Mouse (Mus musculus): ENCODE data around the gene Ighmbp2.
"Not testable (repeated sequence)": the region's sequence is repeated elsewhere in the genome, so short reads cannot be mapped to it uniquely, and the experiment has no call there.

The Ighmbp2 gene

DNA sequence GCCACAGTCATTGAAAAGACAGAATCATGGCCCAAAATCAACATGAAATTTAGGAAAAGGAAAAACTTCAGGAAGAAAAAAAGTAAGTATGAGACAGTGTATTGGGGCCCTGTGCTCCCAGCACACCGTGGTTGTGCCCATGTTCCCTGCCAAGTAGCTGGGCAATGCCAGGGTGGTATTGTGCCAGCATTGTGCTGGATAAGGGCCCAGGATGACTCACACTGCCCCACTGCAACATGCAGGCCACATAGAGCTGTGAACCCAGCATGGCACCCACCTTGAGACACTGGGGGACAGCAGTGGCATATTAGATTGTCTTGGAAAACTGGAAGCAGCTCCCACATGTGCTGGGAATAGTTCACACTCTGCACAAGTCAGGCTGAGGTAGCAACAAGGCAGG is 6.2 kb upstream of the Ighmbp2 start:
- no peak for ATAC-seq (ENCODE audit: low TSS enrichment)

DNA sequence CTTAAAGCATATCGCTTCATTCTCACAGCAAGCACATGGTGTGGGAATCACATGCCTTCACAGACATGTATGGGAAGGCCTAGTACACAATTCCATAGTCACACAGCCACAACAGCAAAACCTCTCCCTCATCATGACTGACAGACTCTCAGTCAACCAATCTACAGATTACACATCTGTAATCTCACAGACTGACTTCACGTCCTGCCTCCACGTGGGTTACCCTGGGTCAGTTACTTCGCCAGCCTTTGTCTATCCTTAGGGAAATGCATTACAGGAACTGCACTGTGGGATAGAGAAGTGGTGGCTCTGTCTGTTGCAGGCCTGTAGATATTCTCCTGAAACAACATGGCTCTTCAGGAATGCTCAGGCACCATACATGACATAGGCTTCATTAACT is 931 bp downstream of the Ighmbp2 start:
- ATAC-seq (ENCODE audit: low TSS enrichment) = no peak

DNA sequence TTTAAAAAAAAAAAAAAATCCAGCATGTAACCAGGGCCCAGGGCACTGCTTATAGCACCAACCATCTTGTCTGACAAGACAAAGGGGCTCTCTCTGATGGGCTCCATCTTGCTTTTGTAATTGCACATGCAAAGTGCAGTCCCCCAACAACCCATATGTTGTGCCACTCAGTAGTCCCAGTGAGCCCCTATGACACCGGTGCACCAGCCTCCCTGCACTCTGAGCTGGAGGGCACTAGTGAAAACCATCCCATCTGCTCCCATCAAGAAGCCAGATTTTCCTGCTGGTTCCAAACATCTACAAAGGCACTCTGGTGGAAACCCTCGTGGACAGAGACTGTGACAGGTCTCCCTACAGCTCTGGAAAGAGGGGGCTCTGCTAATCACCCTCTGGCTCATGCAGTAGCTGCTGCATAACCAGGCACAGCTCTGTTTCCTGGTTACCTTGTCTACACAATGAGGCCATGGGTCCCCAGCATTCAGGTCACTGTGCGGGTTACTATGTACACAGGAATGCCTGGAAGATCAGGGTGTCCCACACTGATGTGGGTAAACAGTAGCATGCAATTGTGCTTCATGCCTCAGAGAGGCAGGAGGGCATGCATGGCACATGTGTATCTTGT is 7.0 kb downstream of the Ighmbp2 start:
- ATAC-seq (ENCODE audit: low TSS enrichment) = no peak

DNA sequence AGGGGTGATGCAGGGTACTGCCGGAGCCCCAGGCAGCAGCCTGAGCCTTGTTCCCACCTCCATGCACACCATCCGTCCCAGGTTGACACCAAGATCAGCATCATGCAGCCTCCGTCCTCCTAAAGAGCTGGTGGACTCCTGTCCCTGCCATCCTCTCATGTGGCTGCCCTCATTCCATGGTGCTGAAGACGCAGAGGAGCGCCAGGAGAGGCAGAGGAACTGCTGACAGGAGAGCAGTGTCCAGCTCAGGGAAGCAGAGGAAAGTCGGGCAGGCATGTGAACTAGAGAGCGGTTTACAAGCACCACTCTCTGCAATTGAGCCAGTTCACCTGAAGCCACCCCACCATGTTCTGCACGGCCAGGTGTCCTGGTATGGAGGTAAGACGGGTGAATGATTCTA is 9.5 kb downstream of the Ighmbp2 start:
- ATAC-seq (ENCODE audit: low TSS enrichment) = no peak

DNA sequence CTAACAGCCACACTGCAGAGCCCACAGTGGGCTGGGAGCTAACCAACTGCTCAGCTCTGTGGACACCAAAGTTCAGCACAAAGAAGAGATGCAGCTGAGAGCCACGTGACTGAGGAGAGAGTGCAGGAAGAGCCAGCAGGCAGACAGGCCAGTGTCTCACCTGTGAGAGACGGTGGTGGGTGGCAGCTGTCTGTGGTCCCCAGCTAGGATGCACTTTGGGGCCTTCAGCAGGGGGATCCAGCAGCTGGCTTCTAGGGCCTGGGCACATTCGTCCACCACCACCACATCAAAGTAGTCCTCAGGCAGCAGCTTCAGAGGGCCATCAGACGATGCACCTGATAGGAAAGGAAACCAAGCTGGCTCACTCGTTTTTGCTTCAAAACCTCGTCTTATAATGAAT is 11.5 kb downstream of the Ighmbp2 start:
- ATAC-seq (ENCODE audit: low TSS enrichment) = no peak

DNA sequence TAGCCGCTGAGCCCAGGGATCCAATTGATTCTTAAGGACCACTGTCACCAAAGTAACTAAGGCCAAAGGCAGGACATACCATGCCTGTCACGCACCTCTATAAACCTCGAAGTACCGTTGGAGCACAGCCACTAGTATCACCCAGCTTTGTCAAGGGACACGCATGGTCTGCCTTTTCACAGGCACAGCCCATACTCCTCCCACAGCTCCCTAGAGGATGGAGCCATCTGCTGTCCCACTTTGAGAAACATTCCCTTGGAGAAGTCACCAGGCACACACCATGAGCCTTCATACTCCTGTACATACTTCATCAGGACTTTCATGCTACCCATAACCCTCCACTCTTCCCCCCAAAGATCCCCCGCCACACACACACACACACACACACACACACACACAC is 13.0 kb downstream of the Ighmbp2 start:
- ATAC-seq (ENCODE audit: low TSS enrichment) = peak; percentile 85

DNA sequence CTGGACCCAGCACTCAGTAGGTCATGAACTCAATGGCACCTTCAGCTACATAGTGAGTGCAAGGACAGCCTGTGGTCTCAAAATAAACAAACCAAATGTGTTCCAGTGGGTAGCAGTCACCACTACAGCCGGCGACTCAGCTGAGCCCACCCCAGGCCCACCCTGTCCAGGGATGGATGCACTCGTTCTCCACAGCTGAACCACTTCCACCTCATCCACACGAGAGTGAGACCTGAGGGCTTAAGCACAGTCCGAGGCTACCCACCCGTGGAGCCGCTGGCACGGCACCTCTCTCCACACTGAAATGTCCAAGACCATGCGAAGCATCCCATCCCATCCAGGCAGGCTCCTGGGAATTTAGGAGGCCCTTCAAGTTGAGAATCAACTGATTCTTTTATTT is 13.5 kb downstream of the Ighmbp2 start:
- ATAC-seq (ENCODE audit: low TSS enrichment) = no peak

DNA sequence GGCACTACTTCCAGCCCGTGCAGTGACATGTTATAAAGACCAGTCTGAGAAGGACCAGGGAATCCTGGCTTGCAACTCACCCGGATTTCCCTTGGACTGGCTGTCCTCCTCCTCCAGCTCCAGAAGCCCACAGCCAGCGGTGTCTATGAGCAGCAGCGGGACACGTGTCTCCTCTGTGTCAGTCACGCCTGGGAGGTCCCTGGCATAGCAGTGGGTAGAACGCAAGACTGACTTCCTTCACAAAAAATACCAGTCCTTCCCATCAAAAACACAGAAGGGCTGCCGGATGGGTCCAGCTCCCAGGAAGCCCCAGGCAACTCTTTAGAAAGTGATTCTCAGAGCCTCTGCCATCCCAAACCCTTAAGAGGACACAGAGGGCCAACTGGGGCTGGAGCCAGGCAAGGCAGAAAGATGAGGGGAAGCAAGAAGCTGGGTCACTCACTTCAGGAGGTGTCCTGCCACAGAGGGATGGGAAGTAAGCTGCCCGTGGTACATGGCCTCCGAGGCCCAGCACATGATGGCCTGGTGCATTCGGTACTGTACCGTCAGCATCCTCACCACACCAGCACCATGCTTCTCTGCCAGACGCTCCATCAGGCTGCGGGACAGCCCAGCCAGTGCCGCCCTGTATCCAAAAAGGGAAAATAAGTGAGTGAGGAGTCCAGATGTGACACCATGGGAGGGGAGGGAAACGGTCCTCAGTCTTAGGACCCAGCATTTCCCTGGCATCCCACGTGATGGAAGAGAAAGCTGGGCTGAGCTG is 14.4 kb downstream of the Ighmbp2 start:
- no peak for ATAC-seq (ENCODE audit: low TSS enrichment)

DNA sequence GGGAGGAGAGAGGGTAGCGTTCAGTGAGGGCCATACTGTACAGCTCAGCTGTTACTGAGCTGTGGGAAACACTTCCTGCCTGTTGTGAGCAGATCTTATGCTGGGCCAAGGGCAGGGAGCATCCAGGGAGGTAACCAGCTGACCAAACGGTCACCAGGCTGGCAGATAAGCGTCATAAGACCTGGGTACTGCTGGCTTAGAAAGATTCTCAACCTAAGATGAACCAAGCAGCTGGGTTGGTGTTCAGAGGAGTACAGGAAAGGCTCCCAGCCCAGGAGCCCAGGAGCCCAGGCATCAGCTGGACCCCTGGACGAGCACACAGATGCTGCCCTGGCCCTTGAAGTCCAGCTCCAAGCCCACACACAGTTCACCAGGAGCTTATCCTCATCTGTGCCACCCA is 15.5 kb downstream of the Ighmbp2 start:
- ATAC-seq (ENCODE audit: low TSS enrichment) = no peak

DNA sequence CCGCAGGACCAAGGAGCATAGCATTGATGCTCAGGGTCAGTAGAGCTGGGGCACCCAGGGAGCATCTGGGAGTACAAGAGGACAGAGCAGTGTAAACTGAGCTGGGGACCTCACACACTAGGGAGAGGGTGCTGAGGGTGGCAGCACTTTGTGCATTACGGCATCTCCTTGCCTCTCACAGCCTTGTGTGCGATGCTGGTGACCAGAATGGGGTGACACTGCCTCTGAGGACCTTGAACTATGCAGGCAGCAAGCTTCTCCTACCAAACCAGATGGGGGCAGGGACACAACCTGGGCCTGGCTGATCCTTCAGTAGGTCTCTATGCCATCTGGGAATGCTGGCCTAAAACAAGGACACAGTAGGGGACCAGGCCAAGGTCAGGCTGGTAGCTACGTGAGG is 16.1 kb downstream of the Ighmbp2 start:
- ATAC-seq (ENCODE audit: low TSS enrichment) = no peak

DNA sequence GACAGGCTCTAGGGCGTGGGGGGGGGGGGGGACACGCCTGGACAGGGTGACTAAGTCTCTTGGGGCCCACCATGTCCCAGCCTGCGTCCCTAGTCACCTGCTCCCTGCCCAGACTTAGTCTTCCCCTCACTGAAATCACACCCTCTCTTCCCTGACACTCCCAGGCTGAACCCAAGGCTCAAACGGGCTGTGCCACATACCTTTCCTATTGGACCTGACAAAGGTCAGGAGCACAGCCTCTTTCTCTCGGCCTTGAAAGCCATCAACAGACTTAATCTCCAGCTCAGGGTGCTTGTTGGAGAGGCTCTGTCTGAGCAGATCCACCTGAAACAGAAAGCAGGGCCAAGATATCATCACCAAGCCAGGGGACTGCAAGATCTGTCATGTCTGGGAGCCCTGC is 16.7 kb downstream of the Ighmbp2 start:
- no peak for ATAC-seq (ENCODE audit: low TSS enrichment)

DNA sequence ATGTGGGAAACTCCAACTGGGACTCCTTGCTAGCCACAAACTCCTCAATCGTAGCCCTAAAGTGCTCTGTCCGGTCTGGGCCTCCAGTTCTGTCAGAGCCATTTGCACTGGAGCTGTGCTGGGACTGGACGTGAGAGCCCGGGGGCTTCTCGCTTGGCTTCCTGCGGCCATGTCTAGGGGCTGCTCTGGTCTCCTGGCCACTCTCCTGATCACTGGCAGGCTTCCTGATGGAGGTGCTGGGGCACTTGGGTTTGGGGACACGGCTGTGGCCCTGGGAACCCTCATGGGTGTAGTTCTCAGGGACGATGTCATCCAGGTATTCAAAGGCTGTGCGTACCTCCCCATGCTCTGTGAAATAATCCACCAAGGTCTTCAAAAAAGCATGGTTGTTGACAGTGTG is 17.6 kb downstream of the Ighmbp2 start:
- no peak for ATAC-seq (ENCODE audit: low TSS enrichment)

DNA sequence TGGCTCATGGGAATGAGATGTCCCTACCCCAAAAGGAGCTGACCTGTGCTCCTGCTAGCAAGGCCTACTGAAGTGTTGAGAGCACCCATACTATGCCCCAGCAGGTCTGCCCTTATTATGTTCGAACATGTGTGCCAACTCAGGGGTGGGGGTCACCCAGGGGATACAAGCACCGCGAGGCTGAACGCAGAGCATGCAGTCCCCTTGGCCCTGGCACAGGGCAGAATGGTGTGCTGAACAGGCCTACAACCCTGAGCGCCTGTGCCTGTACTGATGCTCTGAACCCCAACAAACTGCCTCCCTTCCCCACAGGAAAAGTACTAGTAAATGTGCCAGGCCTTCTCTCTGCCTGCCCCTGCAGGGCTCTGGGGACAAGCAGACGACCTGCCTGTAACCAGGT is 18.5 kb downstream of the Ighmbp2 start:
- ATAC-seq (ENCODE audit: low TSS enrichment) = no peak

DNA sequence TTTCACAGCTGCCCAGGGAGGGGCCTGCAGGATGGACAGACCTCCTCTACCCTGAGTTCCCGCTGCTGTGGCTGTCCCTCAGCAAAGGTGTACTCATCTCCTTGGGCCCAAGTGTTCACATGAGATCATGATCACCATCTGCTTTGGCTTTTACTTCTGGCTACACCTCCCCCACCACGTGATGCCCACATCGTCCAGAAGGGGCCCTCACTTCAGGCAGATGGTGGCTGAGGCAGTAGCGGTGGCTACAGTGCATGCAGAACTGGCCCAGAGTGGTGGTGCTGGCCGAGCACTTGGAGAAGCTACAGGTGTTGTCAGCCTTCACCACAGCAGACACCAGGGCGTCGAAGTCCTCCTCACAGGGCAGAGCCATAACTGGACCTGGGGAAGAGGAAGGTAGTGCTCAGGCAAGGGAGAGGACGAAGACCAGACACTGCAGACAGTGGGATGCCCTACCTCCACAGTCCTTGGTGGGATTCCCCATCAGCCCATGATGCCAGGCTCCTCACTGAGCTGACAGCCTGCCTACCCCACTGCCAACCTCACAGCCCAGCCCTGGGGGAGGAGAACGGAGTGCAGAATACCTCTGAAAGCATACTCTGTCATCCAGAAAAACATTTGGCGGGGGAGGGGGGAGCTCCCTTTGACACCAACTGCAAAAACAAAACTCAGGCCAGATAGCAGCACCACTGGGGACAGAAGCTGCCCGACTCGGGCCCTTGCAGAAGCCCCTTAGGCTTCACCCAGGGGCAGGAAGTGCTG is 20.9 kb downstream of the Ighmbp2 start:
- ATAC-seq (ENCODE audit: low TSS enrichment) = no peak

DNA sequence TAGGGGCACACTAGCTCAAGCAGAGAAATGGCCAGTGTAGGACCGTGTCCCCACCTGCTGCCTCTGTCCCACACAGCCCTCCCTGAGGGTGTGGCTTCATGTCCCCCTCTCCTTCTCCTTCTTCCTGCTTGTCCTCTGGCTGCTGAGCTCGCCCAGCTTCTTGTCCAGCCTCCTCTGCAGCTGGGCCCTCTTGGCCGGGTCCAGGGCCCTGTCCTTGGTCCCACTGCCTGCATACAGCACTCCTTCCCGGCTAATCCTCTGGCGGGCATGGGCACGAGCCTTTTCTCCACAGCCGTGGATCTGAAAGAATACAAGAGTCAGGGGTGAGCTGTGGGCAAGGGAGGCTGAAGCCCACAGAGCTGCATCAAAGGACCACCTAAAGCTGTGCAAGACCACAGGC is 21.5 kb downstream of the Ighmbp2 start:
- ATAC-seq (ENCODE audit: low TSS enrichment) = no peak

DNA sequence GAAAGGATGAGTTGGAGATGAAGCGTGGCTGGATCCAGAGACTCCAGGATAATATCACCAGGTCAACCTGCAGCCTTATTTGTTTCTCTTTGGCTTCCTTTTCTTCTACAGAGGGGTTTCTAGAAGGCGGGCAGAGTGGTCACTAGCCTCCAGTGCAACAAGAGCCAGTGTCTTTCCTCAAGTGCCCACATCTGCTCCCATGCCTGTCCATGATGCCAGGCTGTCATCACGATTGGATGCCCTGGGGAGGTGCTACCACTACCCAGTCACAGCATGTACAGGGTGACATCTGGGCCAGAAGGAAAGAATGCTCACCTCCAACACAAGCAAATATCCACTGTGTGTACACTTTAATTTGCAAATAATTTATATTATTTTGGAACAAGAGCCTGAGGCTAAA is 22.2 kb downstream of the Ighmbp2 start:
- no peak for ATAC-seq (ENCODE audit: low TSS enrichment)

DNA sequence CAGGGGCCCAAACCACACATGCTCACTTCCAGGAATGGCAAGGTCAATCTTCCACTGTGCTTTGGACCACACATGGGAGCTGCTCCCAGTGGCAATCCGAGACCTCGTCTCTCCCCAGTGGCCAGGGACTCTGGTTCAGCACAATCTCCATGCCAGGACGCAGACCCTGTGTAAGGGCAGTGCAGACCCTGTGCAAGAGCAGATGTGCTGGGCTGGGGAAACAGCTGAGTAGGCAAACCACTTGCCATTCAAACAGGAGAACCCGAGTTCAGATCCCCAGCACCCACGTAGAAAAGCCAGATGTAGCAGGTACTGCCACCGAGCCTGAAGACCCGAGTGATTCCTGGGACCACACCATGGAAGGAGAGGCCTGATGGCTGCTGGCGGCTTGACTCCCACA is 22.8 kb downstream of the Ighmbp2 start:
- no peak for ATAC-seq (ENCODE audit: low TSS enrichment)

DNA sequence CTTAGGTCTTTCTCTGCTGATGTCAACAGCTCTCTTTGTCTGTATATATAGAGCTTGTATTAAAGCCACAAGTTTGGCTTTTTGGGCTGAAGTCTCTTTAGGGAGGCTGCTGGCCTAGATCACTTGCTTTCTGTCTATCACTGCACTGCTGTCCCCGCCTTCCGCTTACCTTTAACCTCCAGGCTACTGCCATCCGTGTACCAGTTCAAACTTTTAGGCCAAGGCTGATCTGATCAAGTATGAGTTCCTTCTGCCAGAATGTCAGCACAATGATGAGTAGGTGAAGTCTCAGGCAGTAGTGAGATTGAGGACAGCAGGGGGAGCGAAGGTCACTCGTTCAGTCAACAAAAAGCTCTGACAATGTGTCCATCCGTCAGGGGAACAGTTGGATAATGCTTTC is 57.6 kb downstream of the Ighmbp2 start:
- not testable (repeated sequence) for ATAC-seq (ENCODE audit: low TSS enrichment)

DNA sequence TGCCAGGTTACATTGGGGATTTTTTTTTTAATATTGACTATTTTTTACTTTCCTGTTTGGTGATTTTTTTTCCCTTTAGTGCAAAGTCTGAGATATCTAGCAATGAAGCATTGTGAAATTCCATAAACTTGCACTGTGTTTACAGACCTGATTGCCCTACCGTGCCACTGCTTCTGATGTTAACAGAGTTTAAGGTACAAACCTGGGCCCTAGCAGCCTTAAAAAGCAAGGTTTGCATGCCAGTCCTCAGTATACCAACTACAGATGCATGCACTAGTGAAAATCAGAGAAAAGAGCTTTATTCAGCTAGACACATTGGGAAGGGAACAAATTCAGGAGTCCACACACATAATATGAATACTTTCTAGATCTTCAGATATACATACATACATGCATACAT is 67.9 kb downstream of the Ighmbp2 start:
- ATAC-seq (ENCODE audit: low TSS enrichment) = not testable (repeated sequence)

Data from frontal cortex, adult (tissue).